Mouse (Mus musculus): ENCODE results near the gene Higd1a. TPM values are rescaled to one million over a fixed set of nuclear protein-coding genes. Genes with fewer than 3 reads are reported as not detected.

The Higd1a gene
- polyA plus RNA-seq, 1 experiment from 2014 or later, result 142 TPM

DNA sequence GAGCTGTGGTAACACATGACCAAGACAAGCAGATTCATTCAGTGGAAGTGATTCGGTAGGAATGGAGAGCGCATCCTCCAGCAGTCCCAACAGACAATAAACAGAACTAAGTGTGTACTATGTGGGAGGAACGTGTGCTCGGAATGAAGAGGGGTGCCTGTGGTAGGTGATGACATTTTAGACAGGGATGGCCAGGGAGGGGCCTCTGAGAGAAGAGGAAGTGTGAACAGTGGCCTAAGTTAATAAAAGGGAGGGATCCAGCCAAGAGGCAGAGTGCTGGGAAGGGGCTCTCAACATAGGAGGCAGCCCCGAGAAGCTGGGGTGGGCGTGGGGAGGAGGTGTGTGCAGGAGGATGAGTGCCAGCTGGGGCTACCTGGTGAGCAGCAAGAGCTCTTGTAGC lies 29.8 kb downstream of the Higd1a start:
- no peak for ATAC-seq (ENCODE audit: low FRiP score, low TSS enrichment)

DNA sequence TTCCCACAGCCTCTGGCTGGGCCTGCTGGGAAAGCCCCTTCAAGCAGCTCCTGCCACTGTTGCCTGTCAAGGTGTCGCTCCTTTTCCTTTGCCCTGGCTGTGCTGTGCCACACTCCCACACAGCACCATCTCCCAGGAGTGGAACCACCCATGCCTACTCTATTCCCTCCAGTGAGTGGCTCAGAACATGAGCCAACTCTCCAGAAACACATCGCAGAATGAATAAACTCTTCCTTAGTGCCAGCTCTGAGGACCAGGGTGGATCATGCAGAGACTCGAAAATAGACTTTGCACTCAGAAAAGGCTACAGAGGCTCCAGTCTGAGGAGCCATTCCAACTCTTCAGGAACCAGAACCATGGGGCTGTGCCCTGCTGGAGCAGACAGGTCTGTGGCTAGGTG lies 31.8 kb downstream of the Higd1a start:
- Histone ChIP-seq H3K9me3 (ENCODE audit: low read length) (no peaks in the 10 kb centered on the region), H3K4me2 (replicated peaks; ENCODE audit: low read depth, low read length) (no peak overlapping the region), H3K36me3 (ENCODE audit: insufficient read depth, low read length) (no peaks in the 10 kb centered on the region), H3K27me3 (ENCODE audit: insufficient read depth, low read length) (no peaks in the 10 kb centered on the region), H3K4me3 (ENCODE audit: low read length) (no peak overlapping the region), H3K27ac (ENCODE audit: low read length) (no peak overlapping the region), H3K4me1 (ENCODE audit: insufficient read depth, low read length) (no peaks in the 10 kb centered on the region), H3K9ac (replicated peaks; ENCODE audit: low read length) (no peak overlapping the region)
- ATAC-seq (ENCODE audit: low FRiP score, low TSS enrichment), result no peak
- WGBS, result 84% methylated on average over 3 of the region's 3 CpGs

More for the DNA sequence above, 29.8 kb downstream of the Higd1a start:
- no peaks in the 10 kb centered on the region for H3K36me3 ChIP-seq (ENCODE audit: insufficient read depth, low read length)
- H3K9me3 ChIP-seq (ENCODE audit: low read length), result no peaks in the 10 kb centered on the region
- no peaks in the 10 kb centered on the region for H3K4me1 ChIP-seq (ENCODE audit: insufficient read depth, low read length)
- H3K9ac ChIP-seq (replicated peaks; ENCODE audit: low read length), result no peak overlapping the region
- 59% methylated on average over 6 of the region's 6 CpGs for WGBS
- no peak overlapping the region for H3K4me2 ChIP-seq (replicated peaks; ENCODE audit: low read depth, low read length)
- no peak overlapping the region for H3K27ac ChIP-seq (ENCODE audit: low read length)
- H3K27me3 ChIP-seq (ENCODE audit: insufficient read depth, low read length), result no peaks in the 10 kb centered on the region
- no peak overlapping the region for H3K4me3 ChIP-seq (ENCODE audit: low read length)

DNA sequence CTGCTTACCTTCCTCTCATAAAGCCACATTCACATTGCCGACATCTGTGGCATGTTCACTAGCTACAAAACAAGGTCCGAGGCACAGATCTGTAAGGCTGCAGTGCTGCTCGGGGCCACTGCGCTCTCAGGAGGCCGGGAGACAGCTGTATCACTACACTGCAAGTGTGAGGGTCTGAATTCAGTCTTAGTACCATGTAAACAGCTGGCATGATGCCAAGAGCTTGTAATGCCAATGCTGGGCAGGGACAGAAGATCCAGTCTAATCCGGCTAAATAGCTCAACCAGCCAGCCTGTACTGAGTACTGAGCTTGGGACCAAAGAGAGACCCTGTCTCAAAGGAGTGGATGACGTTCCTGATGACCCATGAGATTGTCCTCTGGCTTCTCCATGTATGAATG lies 34.2 kb downstream of the Higd1a start:
- no peaks in the 10 kb centered on the region for H3K27me3 ChIP-seq (ENCODE audit: insufficient read depth, low read length)
- no peak overlapping the region for H3K9ac ChIP-seq (replicated peaks; ENCODE audit: low read length)
- H3K4me2 ChIP-seq (replicated peaks; ENCODE audit: low read depth, low read length), result no peak overlapping the region
- H3K27ac ChIP-seq (ENCODE audit: low read length), result no peak overlapping the region
- no peaks in the 10 kb centered on the region for H3K9me3 ChIP-seq (ENCODE audit: low read length)
- ATAC-seq (ENCODE audit: low FRiP score, low TSS enrichment), result no peak
- no peak overlapping the region for H3K4me3 ChIP-seq (ENCODE audit: low read length)
- no peaks in the 10 kb centered on the region for H3K36me3 ChIP-seq (ENCODE audit: insufficient read depth, low read length)
- 89% methylated on average over 7 of the region's 7 CpGs for WGBS
- no peaks in the 10 kb centered on the region for H3K4me1 ChIP-seq (ENCODE audit: insufficient read depth, low read length)

DNA sequence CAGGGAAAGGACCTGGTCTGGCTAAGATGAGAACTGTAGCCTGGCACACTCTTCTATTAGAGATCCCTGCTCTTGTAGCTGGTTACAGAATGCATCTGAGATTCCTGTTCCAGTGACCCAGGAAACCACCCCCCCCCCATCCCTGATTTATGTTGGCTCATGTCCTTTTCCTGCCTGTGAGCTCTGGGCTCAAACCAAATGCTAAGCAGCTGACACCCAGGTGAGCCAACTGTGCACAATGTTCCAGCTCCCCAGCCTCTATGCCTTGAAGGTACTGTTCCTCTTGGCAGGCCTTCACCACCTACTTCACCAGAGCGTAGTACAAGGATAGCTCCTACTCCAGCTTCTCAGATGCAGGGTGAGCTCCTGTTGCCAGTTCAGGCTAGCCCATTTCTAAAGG lies 35.1 kb downstream of the Higd1a start:
- Histone ChIP-seq H3K9ac (replicated peaks; ENCODE audit: low read length) (no peak overlapping the region), H3K36me3 (ENCODE audit: insufficient read depth, low read length) (no peaks in the 10 kb centered on the region), H3K27me3 (ENCODE audit: insufficient read depth, low read length) (no peaks in the 10 kb centered on the region), H3K4me2 (replicated peaks; ENCODE audit: low read depth, low read length) (no peak overlapping the region), H3K9me3 (ENCODE audit: low read length) (no peaks in the 10 kb centered on the region), H3K27ac (ENCODE audit: low read length) (no peak overlapping the region), H3K4me1 (ENCODE audit: insufficient read depth, low read length) (no peaks in the 10 kb centered on the region), H3K4me3 (ENCODE audit: low read length) (no peak overlapping the region)
- no peak for ATAC-seq (ENCODE audit: low FRiP score, low TSS enrichment)
- 92% methylated on average over 1 of the region's 1 CpGs for WGBS

DNA sequence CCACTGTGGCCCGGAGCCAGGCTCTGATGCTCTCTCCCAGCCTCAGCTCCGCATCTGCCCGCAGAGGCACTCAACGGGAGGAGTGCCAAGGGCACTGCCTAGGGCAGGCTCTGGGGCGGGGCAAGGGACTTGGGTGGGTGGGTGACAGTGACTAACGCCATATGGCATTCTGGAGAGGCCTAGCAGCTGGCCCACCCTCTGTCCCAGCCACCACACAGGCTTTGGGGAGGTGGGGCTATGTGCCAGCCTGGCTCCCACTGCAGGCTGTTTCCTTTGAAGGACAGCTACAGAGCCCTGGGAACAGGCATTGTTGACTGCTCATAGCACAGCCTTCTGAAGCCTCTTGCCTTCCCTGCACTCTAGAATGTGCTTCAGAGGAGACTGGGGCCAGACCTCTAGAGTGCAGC lies 35.6 kb downstream of the Higd1a start:
- no peak for ATAC-seq (ENCODE audit: low FRiP score, low TSS enrichment)
- no peak overlapping the region for H3K4me2 ChIP-seq (replicated peaks; ENCODE audit: low read depth, low read length)
- no peak overlapping the region for H3K4me3 ChIP-seq (ENCODE audit: low read length)
- H3K4me1 ChIP-seq (ENCODE audit: insufficient read depth, low read length), result no peaks in the 10 kb centered on the region
- H3K36me3 ChIP-seq (ENCODE audit: insufficient read depth, low read length), result no peaks in the 10 kb centered on the region
- no peaks in the 10 kb centered on the region for H3K9me3 ChIP-seq (ENCODE audit: low read length)
- H3K27me3 ChIP-seq (ENCODE audit: insufficient read depth, low read length), result no peaks in the 10 kb centered on the region
- no peak overlapping the region for H3K27ac ChIP-seq (ENCODE audit: low read length)
- 70% methylated on average over 6 of the region's 6 CpGs for WGBS
- H3K9ac ChIP-seq (replicated peaks; ENCODE audit: low read length), result no peak overlapping the region

DNA sequence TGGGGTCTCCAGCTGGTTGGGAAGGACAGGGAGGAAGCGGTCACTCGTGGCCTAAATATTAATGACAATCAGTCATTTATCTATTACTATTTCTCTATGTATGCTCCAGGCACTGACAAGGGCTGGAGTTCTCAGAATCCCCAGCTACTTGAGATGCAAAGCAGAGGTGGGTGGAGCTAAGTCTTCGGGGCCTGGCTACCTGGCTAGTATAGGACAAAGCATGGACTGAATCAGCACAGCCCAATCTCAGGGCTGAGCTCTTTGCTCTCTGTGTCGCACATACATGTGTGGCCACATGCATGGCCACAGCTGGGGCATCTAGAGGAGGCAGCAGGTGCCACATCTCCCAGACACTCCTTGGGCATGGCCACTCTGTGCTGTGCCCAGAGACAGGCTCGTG lies 37.4 kb downstream of the Higd1a start:
- H3K4me1 ChIP-seq (ENCODE audit: insufficient read depth, low read length), result no peaks in the 10 kb centered on the region
- ATAC-seq (ENCODE audit: low FRiP score, low TSS enrichment), result no peak
- no peak overlapping the region for H3K4me3 ChIP-seq (ENCODE audit: low read length)
- H3K9ac ChIP-seq (replicated peaks; ENCODE audit: low read length), result no peak overlapping the region
- no peaks in the 10 kb centered on the region for H3K36me3 ChIP-seq (ENCODE audit: insufficient read depth, low read length)
- no peak overlapping the region for H3K4me2 ChIP-seq (replicated peaks; ENCODE audit: low read depth, low read length)
- no peaks in the 10 kb centered on the region for H3K27me3 ChIP-seq (ENCODE audit: insufficient read depth, low read length)
- no peak overlapping the region for H3K27ac ChIP-seq (ENCODE audit: low read length)
- H3K9me3 ChIP-seq (ENCODE audit: low read length), result no peaks in the 10 kb centered on the region
- WGBS, result 67% methylated on average over 5 of the region's 5 CpGs

DNA sequence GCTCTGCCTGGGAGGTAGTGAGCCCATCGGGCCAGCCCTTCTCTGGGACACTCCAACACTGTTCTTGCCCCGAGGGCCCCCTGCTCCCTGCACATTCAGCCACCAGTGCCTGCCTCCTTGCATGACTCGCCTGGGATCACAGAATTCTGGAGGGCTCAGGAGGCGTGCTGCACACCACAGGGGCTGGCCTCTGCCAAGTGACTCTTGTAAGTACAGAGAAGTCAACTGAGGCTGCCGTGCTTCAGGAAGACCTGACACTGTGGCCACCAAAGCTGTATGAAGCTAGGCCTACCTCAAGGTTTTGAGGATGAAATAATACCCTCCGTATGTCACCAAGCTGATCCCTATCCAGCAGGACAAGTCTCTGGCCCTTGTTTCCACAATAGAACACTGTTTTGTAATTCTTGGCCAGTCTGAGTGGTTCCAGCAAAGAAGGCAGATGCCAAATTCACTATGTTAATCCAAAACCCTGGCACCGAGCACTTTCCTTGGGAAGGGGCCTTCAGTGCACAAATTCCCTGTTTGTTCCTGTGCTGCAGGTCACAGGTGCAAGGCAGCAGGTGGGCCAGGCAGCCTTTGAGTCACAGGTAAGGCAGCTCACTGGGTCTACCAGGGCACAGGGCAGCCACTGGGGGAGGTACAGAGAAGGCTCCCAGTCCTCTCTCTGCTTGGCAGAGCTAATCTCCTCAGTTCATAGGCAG lies 38.2 kb downstream of the Higd1a start:
- ATAC-seq (ENCODE audit: low FRiP score, low TSS enrichment), result no peak
- 62% methylated on average over 7 of the region's 7 CpGs for WGBS

DNA sequence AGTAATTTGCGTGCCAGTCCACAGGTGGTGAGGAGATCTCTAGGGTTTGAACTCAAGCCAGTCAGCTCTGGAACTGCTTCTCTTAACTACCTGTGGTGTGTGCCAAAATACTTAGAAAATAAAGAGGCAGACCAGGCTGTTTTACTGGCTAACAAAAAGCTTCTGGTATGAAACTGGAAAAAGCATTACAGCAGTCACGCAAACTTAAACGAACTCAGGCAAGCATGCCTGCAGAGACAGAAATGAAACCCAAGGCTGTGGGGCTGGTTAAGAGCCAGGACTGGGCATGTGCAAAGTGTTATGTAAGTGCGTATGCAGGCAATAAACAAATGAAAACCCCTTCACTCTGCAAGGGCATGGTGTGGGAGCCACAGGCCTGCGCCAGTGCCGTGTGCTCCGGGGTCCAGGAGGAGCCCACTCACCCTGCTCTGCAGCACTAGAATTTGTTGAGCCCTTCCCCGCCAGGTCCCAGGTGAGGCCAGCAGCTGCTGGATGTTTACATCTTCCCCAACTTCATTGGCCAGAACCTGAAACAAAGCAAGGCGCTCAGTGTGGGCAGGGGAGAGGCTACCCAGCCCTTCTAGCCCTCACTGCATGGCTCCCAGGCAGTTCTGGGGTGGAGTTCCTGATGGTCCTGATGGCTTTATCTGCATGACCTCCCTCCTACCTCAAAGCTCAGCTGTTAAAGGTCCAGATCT lies 38.9 kb downstream of the Higd1a start:
- H3K27me3 ChIP-seq (ENCODE audit: insufficient read depth, low read length), result no peaks in the 10 kb centered on the region
- no peak overlapping the region for H3K9ac ChIP-seq (replicated peaks; ENCODE audit: low read length)
- H3K4me3 ChIP-seq (ENCODE audit: low read length), result no peak overlapping the region
- no peaks in the 10 kb centered on the region for H3K36me3 ChIP-seq (ENCODE audit: insufficient read depth, low read length)
- WGBS, result 74% methylated on average over 9 of the region's 9 CpGs
- ATAC-seq (ENCODE audit: low FRiP score, low TSS enrichment), result no peak
- H3K4me2 ChIP-seq (replicated peaks; ENCODE audit: low read depth, low read length), result no peak overlapping the region
- H3K9me3 ChIP-seq (ENCODE audit: low read length), result no peaks in the 10 kb centered on the region
- no peaks in the 10 kb centered on the region for H3K4me1 ChIP-seq (ENCODE audit: insufficient read depth, low read length)
- H3K27ac ChIP-seq (ENCODE audit: low read length), result no peak overlapping the region

More for the DNA sequence above, 38.2 kb downstream of the Higd1a start:
- Histone ChIP-seq H3K4me3 (ENCODE audit: low read length) (no peak overlapping the region), H3K4me2 (replicated peaks; ENCODE audit: low read depth, low read length) (no peak overlapping the region), H3K27me3 (ENCODE audit: insufficient read depth, low read length) (no peaks in the 10 kb centered on the region), H3K27ac (ENCODE audit: low read length) (no peak overlapping the region), H3K36me3 (ENCODE audit: insufficient read depth, low read length) (no peaks in the 10 kb centered on the region), H3K4me1 (ENCODE audit: insufficient read depth, low read length) (no peaks in the 10 kb centered on the region), H3K9me3 (ENCODE audit: low read length) (no peaks in the 10 kb centered on the region), H3K9ac (replicated peaks; ENCODE audit: low read length) (no peak overlapping the region)

DNA sequence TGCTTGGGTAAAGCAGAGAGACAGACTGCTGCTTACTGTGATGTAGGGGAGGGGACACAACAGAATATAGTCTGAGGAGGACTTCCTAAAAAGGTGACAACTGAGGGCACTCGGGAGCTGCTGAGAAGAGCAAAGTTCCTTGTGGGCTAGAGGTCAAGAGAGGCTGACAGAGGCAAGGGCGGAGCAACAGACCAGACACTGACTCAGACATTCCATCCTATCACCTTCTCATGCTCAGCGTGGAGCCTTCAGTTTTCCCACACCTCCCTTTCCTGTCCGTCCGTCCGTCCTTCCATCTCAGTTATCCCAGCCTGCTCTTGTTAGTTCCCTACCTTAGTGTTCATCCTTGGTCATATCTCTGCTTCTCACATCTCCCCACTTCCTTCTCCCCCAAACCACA lies 43.0 kb downstream of the Higd1a start:
- 64% methylated on average over 6 of the region's 6 CpGs for WGBS
- Histone ChIP-seq H3K4me3 (ENCODE audit: low read length) (no peak overlapping the region), H3K4me2 (replicated peaks; ENCODE audit: low read depth, low read length) (no peak overlapping the region), H3K36me3 (ENCODE audit: insufficient read depth, low read length) (no peaks in the 10 kb centered on the region), H3K27ac (ENCODE audit: low read length) (no peak overlapping the region), H3K9me3 (ENCODE audit: low read length) (no peaks in the 10 kb centered on the region), H3K9ac (replicated peaks; ENCODE audit: low read length) (no peak overlapping the region), H3K27me3 (ENCODE audit: insufficient read depth, low read length) (no peaks in the 10 kb centered on the region), H3K4me1 (ENCODE audit: insufficient read depth, low read length) (0 out of 2 replicates have a peak, but pooled peaks cover under 1% of the 10 kb centered on the region)
- no peak for ATAC-seq (ENCODE audit: low FRiP score, low TSS enrichment)

DNA sequence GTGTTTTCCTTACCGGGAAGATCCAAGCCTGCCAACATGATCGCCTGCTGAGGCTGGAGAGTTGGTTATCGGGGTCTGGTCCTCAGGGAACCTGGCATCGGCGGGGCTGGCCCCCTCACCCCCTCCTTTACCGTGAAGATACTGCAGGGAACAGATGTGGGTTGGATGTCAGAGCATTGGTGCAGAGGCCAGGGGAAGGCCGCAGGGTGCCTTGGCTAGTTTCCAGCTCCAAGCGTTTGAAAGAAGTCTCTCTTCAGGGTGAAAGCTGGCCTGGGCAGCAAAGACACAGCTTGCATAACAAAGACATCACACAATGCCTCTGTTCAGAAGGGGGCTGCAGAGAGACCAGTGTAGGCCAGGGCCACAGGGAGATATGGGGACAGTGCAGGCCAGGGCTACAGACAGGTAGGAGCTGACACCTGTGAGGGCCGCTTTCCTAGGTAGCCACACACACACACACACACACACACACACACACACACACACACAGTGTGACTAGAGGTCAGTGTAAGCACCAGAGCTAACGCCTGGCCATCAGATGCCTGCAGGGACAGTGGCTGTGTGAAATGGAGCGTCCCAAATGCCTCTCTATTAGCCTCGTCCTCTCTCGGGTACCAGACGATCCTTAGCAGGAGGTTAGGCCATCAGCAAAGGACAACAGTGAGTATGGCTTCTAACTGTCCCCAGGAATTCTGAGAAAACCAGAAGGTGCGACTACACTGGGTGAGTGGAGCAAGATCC lies 47.9 kb downstream of the Higd1a start:
- no peak overlapping the region for H3K4me2 ChIP-seq (replicated peaks; ENCODE audit: low read depth, low read length)
- H3K27ac ChIP-seq (ENCODE audit: low read length), result no peak overlapping the region
- 0 out of 2 replicates have a peak, but pooled peaks cover 3% of the 10 kb centered on the region for H3K4me1 ChIP-seq (ENCODE audit: insufficient read depth, low read length)
- 23% methylated on average over 15 of the region's 15 CpGs for WGBS
- no peaks in the 10 kb centered on the region for H3K9me3 ChIP-seq (ENCODE audit: low read length)
- H3K9ac ChIP-seq (replicated peaks; ENCODE audit: low read length), result no peak overlapping the region
- H3K4me3 ChIP-seq (ENCODE audit: low read length), result no peak overlapping the region
- H3K36me3 ChIP-seq (ENCODE audit: insufficient read depth, low read length), result no peaks in the 10 kb centered on the region
- ATAC-seq (ENCODE audit: low FRiP score, low TSS enrichment), result no peak
- H3K27me3 ChIP-seq (ENCODE audit: insufficient read depth, low read length), result no peaks in the 10 kb centered on the region

All from kidney, embryonic 16.5 days (tissue).